Mouse (Mus musculus): ENCODE measurements at regions not wholly inside any gene's neighbourhood (a gene's known extent, or its start where the extent isn't known, plus 50 kb on each side); places are given as distances from the start of the nearest gene placed in this dataset.

DNA sequence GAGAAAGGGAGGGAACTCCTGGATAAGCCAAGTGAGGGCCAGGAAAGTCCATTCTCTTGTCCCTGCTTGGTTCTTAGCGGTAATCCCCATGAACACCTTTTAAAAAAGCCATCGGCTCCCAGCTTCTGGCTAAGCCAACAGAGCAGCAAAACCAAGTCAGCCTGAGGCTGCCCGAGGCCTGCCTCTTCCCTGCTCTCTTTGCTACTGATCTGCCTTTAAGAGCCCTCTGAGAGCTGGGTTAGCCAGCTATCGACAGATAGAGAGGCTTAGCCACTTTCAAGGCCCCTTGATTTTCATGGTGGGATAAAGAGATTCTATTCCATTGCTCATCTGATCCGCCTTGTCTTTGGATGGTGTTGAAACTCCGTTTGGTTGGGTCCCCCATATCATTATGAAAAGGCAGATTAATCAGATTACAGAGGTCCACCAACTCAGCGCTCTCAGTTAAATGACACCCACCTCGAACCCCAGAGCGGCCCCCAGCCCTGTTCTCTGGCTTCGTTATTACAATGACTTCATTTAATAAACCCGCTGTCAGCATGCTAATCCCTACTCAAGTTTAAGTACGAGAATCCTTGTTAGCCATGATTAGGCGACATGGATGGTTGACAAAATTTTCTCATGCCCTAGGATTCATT, 66.1 kb downstream of the Slc4a3 start:
- Histone ChIP-seq H3K27ac (ENCODE audit: insufficient read depth, low read depth, low read length) (no peak overlapping the region), H3K36me3 (ENCODE audit: control insufficient read depth, insufficient read depth, low read length) (no peaks in the 10 kb centered on the region), H3K4me1 (ENCODE audit: control insufficient read depth, insufficient read depth, insufficient read length, low read length) (no peaks in the 10 kb centered on the region), H3K27me3 (ENCODE audit: control insufficient read depth, insufficient read depth, low read length) (no peaks in the 10 kb centered on the region), H3K4me3 (ENCODE audit: low read depth, low read length) (no peak overlapping the region)
- 81% methylated on average over 13 of the region's 13 CpGs for WGBS
- TF ChIP-seq POLR2A (IDR thresholded peaks at IDR 0.05; ENCODE audit: low read depth, low read length) (no peak), CTCF (IDR thresholded peaks at IDR 0.05; ENCODE audit: extremely low read depth, insufficient read length, insufficient replicate concordance, low read depth, low read length) (no peak)

DNA sequence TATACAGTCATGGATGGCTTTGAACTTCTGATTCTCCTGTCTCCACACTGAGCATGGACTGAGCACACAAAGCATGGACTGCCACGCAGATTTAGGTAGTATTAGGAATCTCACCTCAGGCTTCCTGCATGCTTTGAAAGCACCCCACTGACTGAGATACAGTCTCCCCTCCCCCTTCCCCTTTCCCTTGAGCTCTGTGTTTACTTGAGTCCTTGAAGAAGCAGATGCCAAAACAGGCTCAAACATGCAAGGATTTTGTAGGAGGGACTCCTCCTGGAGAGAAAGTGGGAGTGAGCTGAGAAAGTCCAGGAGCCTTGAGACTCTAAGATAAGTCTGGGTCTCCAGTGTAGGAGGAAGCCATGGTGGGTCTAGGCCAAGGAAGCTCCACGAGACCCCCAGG, 67.1 kb downstream of the Slc4a3 start:
- Histone ChIP-seq H3K27me3 (ENCODE audit: control insufficient read depth, insufficient read depth, low read length) (no peaks in the 10 kb centered on the region), H3K4me1 (ENCODE audit: control insufficient read depth, insufficient read depth, insufficient read length, low read length) (no peaks in the 10 kb centered on the region), H3K27ac (ENCODE audit: insufficient read depth, low read depth, low read length) (no peak overlapping the region), H3K36me3 (ENCODE audit: control insufficient read depth, insufficient read depth, low read length) (no peaks in the 10 kb centered on the region), H3K4me3 (ENCODE audit: low read depth, low read length) (no peak overlapping the region)
- 43% methylated on average over 2 of the region's 2 CpGs for WGBS
- TF ChIP-seq POLR2A (IDR thresholded peaks at IDR 0.05; ENCODE audit: low read depth, low read length), result no peak
- no peak for TF ChIP-seq CTCF (IDR thresholded peaks at IDR 0.05; ENCODE audit: extremely low read depth, insufficient read length, insufficient replicate concordance, low read depth, low read length)

DNA sequence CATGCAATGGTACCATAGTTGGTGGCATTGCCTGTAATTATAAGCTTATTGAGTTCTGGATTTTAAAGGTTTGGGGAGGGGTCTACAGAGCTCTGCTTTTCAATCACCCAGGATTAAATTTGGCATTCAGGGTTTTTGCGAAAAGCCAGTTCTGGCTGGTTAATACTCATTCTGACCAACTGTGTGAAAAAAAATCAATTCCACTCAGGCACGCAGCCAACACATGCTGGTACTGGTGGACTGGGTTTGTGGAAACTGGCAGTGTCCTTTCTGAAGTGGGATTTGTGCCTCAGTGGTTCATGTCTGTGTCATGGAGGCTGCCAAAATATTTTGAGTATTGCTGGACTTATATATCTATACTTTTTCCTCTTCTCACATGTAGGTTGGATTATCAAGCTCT, 70.9 kb downstream of the Slc4a3 start:
- H3K4me1 ChIP-seq (ENCODE audit: control insufficient read depth, insufficient read depth, insufficient read length, low read length), result no peaks in the 10 kb centered on the region
- no peaks in the 10 kb centered on the region for H3K27me3 ChIP-seq (ENCODE audit: control insufficient read depth, insufficient read depth, low read length)
- H3K4me3 ChIP-seq (ENCODE audit: low read depth, low read length), result no peak overlapping the region
- TF ChIP-seq CTCF (IDR thresholded peaks at IDR 0.05; ENCODE audit: extremely low read depth, insufficient read length, insufficient replicate concordance, low read depth, low read length), result no peak
- no peak for TF ChIP-seq POLR2A (IDR thresholded peaks at IDR 0.05; ENCODE audit: low read depth, low read length)
- H3K27ac ChIP-seq (ENCODE audit: insufficient read depth, low read depth, low read length), result no peak overlapping the region
- no peaks in the 10 kb centered on the region for H3K36me3 ChIP-seq (ENCODE audit: control insufficient read depth, insufficient read depth, low read length)
- WGBS, result 83% methylated on average over 2 of the region's 2 CpGs

DNA sequence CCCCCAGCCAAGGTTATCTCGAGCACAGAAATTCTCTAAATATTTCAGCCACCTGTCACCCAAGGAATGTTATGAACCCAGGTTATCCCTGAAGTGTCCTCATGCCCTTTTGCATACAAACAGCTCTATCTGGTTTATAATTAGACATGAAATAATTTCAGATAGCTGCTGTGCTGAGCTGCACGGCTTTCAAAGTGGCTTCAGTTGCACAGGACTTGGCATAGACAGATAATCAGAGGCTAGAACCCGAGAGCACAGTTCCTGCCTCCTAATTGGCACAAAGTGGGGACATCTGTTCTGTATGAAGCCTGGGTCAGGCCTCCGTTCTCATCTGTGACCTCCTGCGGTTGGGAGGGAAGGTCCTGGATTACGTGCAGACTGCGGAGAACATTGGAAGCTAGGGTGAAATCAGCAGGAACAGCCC, 72.3 kb downstream of the Slc4a3 start:
- WGBS, result 33% methylated on average over 7 of the region's 7 CpGs
- TF ChIP-seq POLR2A (IDR thresholded peaks at IDR 0.05; ENCODE audit: low read depth, low read length) (no peak), CTCF (IDR thresholded peaks at IDR 0.05; ENCODE audit: extremely low read depth, insufficient read length, insufficient replicate concordance, low read depth, low read length) (no peak)
- Histone ChIP-seq H3K36me3 (ENCODE audit: control insufficient read depth, insufficient read depth, low read length) (no peaks in the 10 kb centered on the region), H3K27ac (ENCODE audit: insufficient read depth, low read depth, low read length) (no peak overlapping the region), H3K4me1 (ENCODE audit: control insufficient read depth, insufficient read depth, insufficient read length, low read length) (no peaks in the 10 kb centered on the region), H3K4me3 (ENCODE audit: low read depth, low read length) (no peak overlapping the region), H3K27me3 (ENCODE audit: control insufficient read depth, insufficient read depth, low read length) (no peaks in the 10 kb centered on the region)

DNA sequence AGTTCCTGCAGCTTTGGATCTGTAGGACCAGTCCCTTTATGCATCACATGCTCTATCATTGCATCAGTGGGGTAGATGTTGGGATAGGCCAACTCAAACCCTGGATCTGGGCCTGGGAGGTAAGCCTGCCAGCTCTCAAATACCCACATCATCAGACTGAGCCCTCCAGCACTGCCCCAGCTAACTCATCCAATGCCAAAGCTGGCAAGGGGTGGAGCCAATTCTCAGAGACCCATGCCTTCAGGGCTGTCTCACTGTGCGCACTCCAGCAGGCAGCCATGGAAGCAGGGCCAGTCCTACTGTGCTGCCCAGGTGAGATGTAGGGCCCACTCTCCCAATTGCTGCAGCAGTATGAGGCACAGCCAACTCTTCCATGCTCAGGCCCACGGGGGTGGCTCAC, 84.2 kb downstream of the Slc4a3 start:
- Histone ChIP-seq H3K27me3 (ENCODE audit: control insufficient read depth, insufficient read depth, low read length) (no peaks in the 10 kb centered on the region), H3K27ac (ENCODE audit: insufficient read depth, low read depth, low read length) (no peak overlapping the region), H3K4me3 (ENCODE audit: low read depth, low read length) (no peak overlapping the region), H3K4me1 (ENCODE audit: control insufficient read depth, insufficient read depth, insufficient read length, low read length) (no peaks in the 10 kb centered on the region), H3K36me3 (ENCODE audit: control insufficient read depth, insufficient read depth, low read length) (no peaks in the 10 kb centered on the region)
- WGBS, result 83% methylated on average over 2 of the region's 2 CpGs
- no peak for TF ChIP-seq POLR2A (IDR thresholded peaks at IDR 0.05; ENCODE audit: low read depth, low read length)
- TF ChIP-seq CTCF (IDR thresholded peaks at IDR 0.05; ENCODE audit: extremely low read depth, insufficient read length, insufficient replicate concordance, low read depth, low read length), result no peak

DNA sequence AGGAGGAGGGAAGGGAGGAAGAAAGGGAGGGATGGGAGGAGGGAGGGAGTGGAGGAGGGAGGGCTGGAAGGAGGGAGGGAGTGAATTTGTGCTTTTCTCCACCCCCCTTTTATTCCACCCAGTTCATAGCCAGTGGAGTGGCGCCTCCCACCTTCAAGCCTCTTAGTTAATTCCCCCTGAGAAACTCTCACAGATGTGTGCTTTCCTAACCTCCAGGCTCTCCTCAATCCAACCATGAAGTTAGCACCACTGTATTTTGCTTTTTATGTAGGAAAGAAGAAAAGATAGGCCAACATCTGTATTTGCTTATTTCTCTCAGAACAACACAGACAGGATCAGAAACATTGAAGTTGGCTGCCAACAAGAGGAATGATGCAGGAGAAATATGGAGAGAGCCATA, 85.7 kb downstream of the Slc4a3 start:
- Histone ChIP-seq H3K27ac (ENCODE audit: insufficient read depth, low read depth, low read length) (no peak overlapping the region), H3K4me1 (ENCODE audit: control insufficient read depth, insufficient read depth, insufficient read length, low read length) (no peaks in the 10 kb centered on the region), H3K4me3 (ENCODE audit: low read depth, low read length) (no peak overlapping the region), H3K36me3 (ENCODE audit: control insufficient read depth, insufficient read depth, low read length) (no peaks in the 10 kb centered on the region), H3K27me3 (ENCODE audit: control insufficient read depth, insufficient read depth, low read length) (no peaks in the 10 kb centered on the region)
- TF ChIP-seq POLR2A (IDR thresholded peaks at IDR 0.05; ENCODE audit: low read depth, low read length) (no peak), CTCF (IDR thresholded peaks at IDR 0.05; ENCODE audit: extremely low read depth, insufficient read length, insufficient replicate concordance, low read depth, low read length) (no peak)
- 65% methylated on average over 1 of the region's 1 CpGs for WGBS

DNA sequence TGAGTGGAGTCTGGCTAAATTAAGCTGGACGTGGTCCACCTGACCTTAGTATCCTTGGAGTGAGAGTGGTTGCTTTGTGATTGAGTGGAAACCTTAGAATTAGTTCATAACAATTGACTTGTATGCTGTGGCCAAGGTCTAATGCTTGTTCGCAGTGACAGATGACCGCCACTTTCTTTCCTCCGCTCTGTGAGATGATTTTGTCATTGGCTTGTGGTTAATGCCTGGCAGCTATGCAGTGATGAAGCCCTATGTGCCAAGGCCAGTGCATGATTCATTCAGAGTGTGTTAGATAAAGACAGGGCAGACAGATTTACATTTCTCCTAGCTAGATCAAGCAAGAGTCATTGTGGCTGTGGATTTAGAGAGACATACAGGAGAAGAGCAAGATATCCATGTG, 89.5 kb downstream of the Slc4a3 start:
- no peak overlapping the region for H3K4me3 ChIP-seq (ENCODE audit: low read depth, low read length)
- H3K36me3 ChIP-seq (ENCODE audit: control insufficient read depth, insufficient read depth, low read length), result no peaks in the 10 kb centered on the region
- H3K27me3 ChIP-seq (ENCODE audit: control insufficient read depth, insufficient read depth, low read length), result no peaks in the 10 kb centered on the region
- TF ChIP-seq POLR2A (IDR thresholded peaks at IDR 0.05; ENCODE audit: low read depth, low read length) (no peak), CTCF (IDR thresholded peaks at IDR 0.05; ENCODE audit: extremely low read depth, insufficient read length, insufficient replicate concordance, low read depth, low read length) (no peak)
- H3K4me1 ChIP-seq (ENCODE audit: control insufficient read depth, insufficient read depth, insufficient read length, low read length), result no peaks in the 10 kb centered on the region
- no peak overlapping the region for H3K27ac ChIP-seq (ENCODE audit: insufficient read depth, low read depth, low read length)
- WGBS, result 90% methylated on average over 4 of the region's 4 CpGs
